Mouse (Mus musculus) hindbrain, embryonic 12.5 days (tissue): ENCODE results near the gene 9230104L09Rik. TPM values are rescaled to one million over a fixed set of nuclear protein-coding genes. Genes with fewer than 3 reads are reported as not detected.

Experiments
- ATAC-seq: fragments of 200-750 bp; cut with Nextera tagmentation; 2 replicates; pipeline ENCODE4 v1.8.0; 2017; ENCODE audit warnings: moderate TSS enrichment; ENCODE audit not compliant: low FRiP score
- H3K27ac ChIP-seq: fragments of 300-500 bp; sonication (generic); 2 replicates; pipeline ENCODE4 v1.5.1; 2016; ENCODE audit warnings: mild to moderate bottlenecking
- H3K27me3 ChIP-seq: fragments of 300-500 bp; sonication (generic); 2 replicates; pipeline ENCODE4 v1.6.1; 2016; ENCODE audit warnings: mild to moderate bottlenecking
- H3K36me3 ChIP-seq: fragments of 300-500 bp; sonication (generic); 2 replicates; pipeline ENCODE4 v1.6.1; 2016; ENCODE audit warnings: mild to moderate bottlenecking
- H3K4me1 ChIP-seq: fragments of 300-500 bp; sonication (generic); 2 replicates; pipeline ENCODE4 v1.6.1; 2016
- H3K4me2 ChIP-seq: fragments of 300-500 bp; sonication (generic); replicated peaks from 2 replicates; pipeline ENCODE4 v1.6.1; 2016; ENCODE audit warnings: mild to moderate bottlenecking
- H3K4me3 ChIP-seq: fragments of 300-500 bp; sonication (generic); 2 replicates; pipeline ENCODE4 v1.5.1; 2016; ENCODE audit warnings: mild to moderate bottlenecking
- H3K9ac ChIP-seq: fragments of 300-500 bp; sonication (generic); 2 replicates; pipeline ENCODE4 v1.6.1; 2016; ENCODE audit warnings: mild to moderate bottlenecking, moderate library complexity
- H3K9me3 ChIP-seq: fragments of 300-500 bp; sonication (generic); replicated peaks from 2 replicates; pipeline ENCODE4 v1.6.1; 2016; ENCODE audit warnings: mild to moderate bottlenecking
- WGBS: fragments of 180-500 bp; shearing (Covaris S2); methylation state at CpG from one replicate; pipeline ENCODE4 v1.1.7; 2016; 5-methylcytosine and 5-hydroxymethylcytosine counted together
- polyA plus RNA-seq: library from polyadenylated mRNA; unstranded; fragments of >200 nt; fragmentation: Nextera tagmentation; extraction: Ambion mirVana; gene quantifications from 2 replicates; pipeline ENCODE4 v1.2.1, GENCODE M21; 2016

9230104L09Rik gene
- not detected in 2 replicates for polyA plus RNA-seq

GRCm38 (mm10) chr2:148864966-148865365, at the start of gene 9230104L09Rik:
Gene 9230104L09Rik, minus strand, starts transcription at chr2:148865038.
- Histone ChIP-seq H3K4me1 (no peaks in the 10 kb centered on the region), H3K27me3 (no peaks in the 10 kb centered on the region), H3K9ac (no peak within 1 kb of the TSS), H3K4me3 (no peak within 1 kb of the TSS), H3K36me3 (no peaks in the 10 kb centered on the region), H3K9me3 (no peaks in the 10 kb centered on the region), H3K27ac (no peak within 1 kb of the TSS), H3K4me2 (no peak within 1 kb of the TSS)
- 75% methylated on average over 2 of the region's 2 CpGs for WGBS
- no peak for ATAC-seq

GRCm38 (mm10) chr2:148902286-148902685, 37.4 kb upstream of the 9230104L09Rik start:
- 12% methylated on average over 5 of the region's 5 CpGs for WGBS
- H3K36me3 ChIP-seq: no peaks in the 10 kb centered on the region
- H3K4me1 ChIP-seq: no peaks in the 10 kb centered on the region
- H3K4me3 ChIP-seq: no peak overlapping the region
- H3K4me2 ChIP-seq: no peak overlapping the region
- H3K9me3 ChIP-seq: no peaks in the 10 kb centered on the region
- H3K27me3 ChIP-seq: no peaks in the 10 kb centered on the region
- ATAC-seq: peak; percentile 87
- H3K27ac ChIP-seq: no peak overlapping the region
- H3K9ac ChIP-seq: no peak overlapping the region

GRCm38 (mm10) chr2:148900305-148900704, 35.5 kb upstream of the 9230104L09Rik start:
- no peaks in the 10 kb centered on the region for H3K9me3 ChIP-seq
- no peaks in the 10 kb centered on the region for H3K4me1 ChIP-seq
- no peaks in the 10 kb centered on the region for H3K27me3 ChIP-seq
- no peak overlapping the region for H3K27ac ChIP-seq
- ATAC-seq: no peak
- no peaks in the 10 kb centered on the region for H3K36me3 ChIP-seq
- H3K9ac ChIP-seq: no peak overlapping the region
- no peak overlapping the region for H3K4me2 ChIP-seq
- H3K4me3 ChIP-seq: no peak overlapping the region
- WGBS: 61% methylated on average over 4 of the region's 4 CpGs

- H3K4me1 ChIP-seq: no peaks in the 10 kb centered on the region
- ATAC-seq: no peak
- no peaks in the 10 kb centered on the region for H3K27me3 ChIP-seq
- no peaks in the 10 kb centered on the region for H3K36me3 ChIP-seq
- no peaks in the 10 kb centered on the region for H3K9me3 ChIP-seq
- H3K27ac ChIP-seq: no peak overlapping the region
- H3K4me2 ChIP-seq: no peak overlapping the region
- WGBS: 72% methylated on average over 1 of the region's 1 CpGs
- no peak overlapping the region for H3K4me3 ChIP-seq
- no peak overlapping the region for H3K9ac ChIP-seq
Measured at GRCm38 (mm10) chr2:148896219-148896618, 31.4 kb upstream of the 9230104L09Rik start.

- Histone ChIP-seq H3K4me1 (peaks cover 8% of the 10 kb centered on the region; the same call in 1 of the 2 replicates), H3K4me2 (no peak overlapping the region), H3K27ac (no peak overlapping the region), H3K9ac (no peak overlapping the region), H3K36me3 (no peaks in the 10 kb centered on the region), H3K27me3 (no peaks in the 10 kb centered on the region), H3K4me3 (no peak overlapping the region), H3K9me3 (no peaks in the 10 kb centered on the region)
- no peak for ATAC-seq
Measured at GRCm38 (mm10) chr2:148893107-148893506, 28.3 kb upstream of the 9230104L09Rik start.

- peak overlapping the region; percentile 85 for H3K27ac ChIP-seq
- ATAC-seq: peak; percentile 94
Measured at GRCm38 (mm10) chr2:148890021-148890851, 25.4 kb upstream of the 9230104L09Rik start.

GRCm38 (mm10) chr2:148889331-148890010, 24.6 kb upstream of the 9230104L09Rik start:
- H3K4me3 ChIP-seq: no peak overlapping the region
- H3K9me3 ChIP-seq: no peaks in the 10 kb centered on the region
- 46% methylated on average over 3 of the region's 3 CpGs for WGBS
- no peaks in the 10 kb centered on the region for H3K27me3 ChIP-seq
- H3K36me3 ChIP-seq: no peaks in the 10 kb centered on the region
- peak overlapping the region; percentile 76 for H3K27ac ChIP-seq
- ATAC-seq: peak; percentile 80
- no peak overlapping the region for H3K4me2 ChIP-seq
- H3K9ac ChIP-seq: no peak overlapping the region
- H3K4me1 ChIP-seq: peaks cover 8% of the 10 kb centered on the region; the same call in 1 of the 2 replicates

More at GRCm38 (mm10) chr2:148890021-148890851, 25.4 kb upstream of the 9230104L09Rik start:
- Histone ChIP-seq H3K4me1 (peaks cover 8% of the 10 kb centered on the region; the same call in 1 of the 2 replicates), H3K9ac (no peak overlapping the region), H3K9me3 (no peaks in the 10 kb centered on the region), H3K36me3 (no peaks in the 10 kb centered on the region), H3K4me2 (no peak overlapping the region), H3K4me3 (no peak overlapping the region), H3K27me3 (no peaks in the 10 kb centered on the region)
- WGBS: 36% methylated on average over 5 of the region's 5 CpGs

GRCm38 (mm10) chr2:148888872-148889271, 24.0 kb upstream of the 9230104L09Rik start:
- no peak for ATAC-seq
- Histone ChIP-seq H3K36me3 (no peaks in the 10 kb centered on the region), H3K9me3 (no peaks in the 10 kb centered on the region), H3K4me2 (no peak overlapping the region), H3K9ac (no peak overlapping the region), H3K4me1 (peaks cover 8% of the 10 kb centered on the region; the same call in 1 of the 2 replicates), H3K27ac (peak overlapping the region; percentile 76), H3K4me3 (no peak overlapping the region), H3K27me3 (no peaks in the 10 kb centered on the region)
- 80% methylated on average over 3 of the region's 3 CpGs for WGBS

- ATAC-seq: no peak
Measured at GRCm38 (mm10) chr2:148884738-148885137, 19.9 kb upstream of the 9230104L09Rik start.

GRCm38 (mm10) chr2:148879199-148879598, 14.4 kb upstream of the 9230104L09Rik start:
- H3K4me3 ChIP-seq: no peak overlapping the region
- no peak for ATAC-seq
- 58% methylated on average over 1 of the region's 1 CpGs for WGBS

More at GRCm38 (mm10) chr2:148884738-148885137, 19.9 kb upstream of the 9230104L09Rik start:
- Histone ChIP-seq H3K4me1 (peaks cover 3% of the 10 kb centered on the region; the same call in 1 of the 2 replicates), H3K9me3 (no peaks in the 10 kb centered on the region), H3K27ac (no peak overlapping the region), H3K4me3 (no peak overlapping the region), H3K9ac (no peak overlapping the region), H3K4me2 (no peak overlapping the region), H3K27me3 (no peaks in the 10 kb centered on the region), H3K36me3 (no peaks in the 10 kb centered on the region)

GRCm38 (mm10) chr2:148878641-148879130, 13.8 kb upstream of the 9230104L09Rik start:
- 29% methylated on average over 2 of the region's 2 CpGs for WGBS
- H3K27ac ChIP-seq: no peak overlapping the region
- no peaks in the 10 kb centered on the region for H3K9me3 ChIP-seq
- H3K9ac ChIP-seq: no peak overlapping the region
- H3K4me2 ChIP-seq: no peak overlapping the region
- H3K36me3 ChIP-seq: no peaks in the 10 kb centered on the region
- no peaks in the 10 kb centered on the region for H3K27me3 ChIP-seq
- H3K4me1 ChIP-seq: peaks cover 14% of the 10 kb centered on the region
- no peak for ATAC-seq
- H3K4me3 ChIP-seq: no peak overlapping the region

More at GRCm38 (mm10) chr2:148879199-148879598, 14.4 kb upstream of the 9230104L09Rik start:
- H3K36me3 ChIP-seq: no peaks in the 10 kb centered on the region
- no peak overlapping the region for H3K4me2 ChIP-seq
- no peak overlapping the region for H3K9ac ChIP-seq
- H3K27me3 ChIP-seq: no peaks in the 10 kb centered on the region
- peaks cover 9% of the 10 kb centered on the region for H3K4me1 ChIP-seq
- H3K9me3 ChIP-seq: no peaks in the 10 kb centered on the region
- H3K27ac ChIP-seq: no peak overlapping the region

GRCm38 (mm10) chr2:148877016-148877770, 12.4 kb upstream of the 9230104L09Rik start:
- no peak for ATAC-seq
- H3K9ac ChIP-seq: no peak overlapping the region
- H3K4me3 ChIP-seq: no peak overlapping the region
- no peaks in the 10 kb centered on the region for H3K27me3 ChIP-seq
- no peak overlapping the region for H3K4me2 ChIP-seq
- H3K9me3 ChIP-seq: no peaks in the 10 kb centered on the region
- H3K36me3 ChIP-seq: peaks cover 8% of the 10 kb centered on the region
- H3K4me1 ChIP-seq: peaks cover 29% of the 10 kb centered on the region
- 51% methylated on average over 3 of the region's 3 CpGs for WGBS
- no peak overlapping the region for H3K27ac ChIP-seq
